Mouse (Mus musculus): Measurements from ENCODE around the gene Sned1. TPM values are rescaled to one million over a fixed set of nuclear protein-coding genes. Genes with fewer than 3 reads are reported as not detected.

Sned1 gene
- total RNA-seq (2023) = 10 to 100 TPM in 1 of 2 experiments, 1 to 10 TPM in 1; 9.2 to 12.2 TPM

DNA sequence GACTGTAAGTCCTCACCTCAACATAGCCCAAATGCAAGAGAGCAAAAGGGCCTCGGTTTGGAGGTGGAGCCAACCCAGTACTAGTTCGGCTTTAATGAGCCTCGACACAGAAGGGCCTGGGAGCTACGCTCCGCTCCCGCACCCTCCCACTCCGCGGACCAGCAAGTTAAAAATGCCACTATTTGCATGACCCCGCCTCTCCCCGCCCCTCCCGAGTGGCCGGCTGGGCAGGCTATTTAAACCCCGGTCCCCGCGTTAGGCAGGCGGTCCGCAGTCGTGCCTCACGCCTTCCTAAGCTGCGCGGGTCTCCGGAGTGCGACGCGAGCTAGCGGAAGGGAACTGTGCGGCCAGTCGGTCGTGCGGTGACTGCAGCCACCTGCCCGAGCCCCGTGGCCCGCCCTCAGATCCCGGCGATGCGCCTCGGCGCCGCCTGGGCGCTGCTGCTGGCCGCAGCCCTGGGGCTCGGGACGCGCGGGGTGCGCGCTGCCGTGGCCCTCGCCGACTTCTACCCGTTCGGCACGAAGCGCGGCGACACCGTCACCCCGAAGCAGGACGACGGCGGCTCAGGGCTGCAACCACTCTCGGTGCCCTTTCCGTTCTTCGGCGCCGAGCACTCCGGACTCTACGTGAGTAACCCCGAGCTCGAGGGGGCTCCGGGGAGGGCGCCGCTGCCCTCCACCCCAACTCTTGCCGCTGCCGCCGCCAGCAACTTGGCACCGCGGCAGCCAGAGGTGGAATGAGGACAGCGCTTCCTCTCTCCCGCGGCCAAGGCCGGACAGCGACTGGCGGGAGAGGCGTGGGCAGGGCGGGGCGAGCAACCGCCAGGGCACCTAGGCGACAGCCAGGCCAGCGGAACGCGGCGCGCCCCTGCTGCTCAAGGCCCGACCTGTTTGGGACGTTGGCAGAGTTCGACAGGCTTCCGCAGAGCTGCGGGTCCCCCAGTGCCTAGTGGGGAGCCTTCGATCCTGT, at the start of gene Sned1:
Sned1 (plus strand) TSS at position 266 of the 969 bp plus-strand sequence.

DNA sequence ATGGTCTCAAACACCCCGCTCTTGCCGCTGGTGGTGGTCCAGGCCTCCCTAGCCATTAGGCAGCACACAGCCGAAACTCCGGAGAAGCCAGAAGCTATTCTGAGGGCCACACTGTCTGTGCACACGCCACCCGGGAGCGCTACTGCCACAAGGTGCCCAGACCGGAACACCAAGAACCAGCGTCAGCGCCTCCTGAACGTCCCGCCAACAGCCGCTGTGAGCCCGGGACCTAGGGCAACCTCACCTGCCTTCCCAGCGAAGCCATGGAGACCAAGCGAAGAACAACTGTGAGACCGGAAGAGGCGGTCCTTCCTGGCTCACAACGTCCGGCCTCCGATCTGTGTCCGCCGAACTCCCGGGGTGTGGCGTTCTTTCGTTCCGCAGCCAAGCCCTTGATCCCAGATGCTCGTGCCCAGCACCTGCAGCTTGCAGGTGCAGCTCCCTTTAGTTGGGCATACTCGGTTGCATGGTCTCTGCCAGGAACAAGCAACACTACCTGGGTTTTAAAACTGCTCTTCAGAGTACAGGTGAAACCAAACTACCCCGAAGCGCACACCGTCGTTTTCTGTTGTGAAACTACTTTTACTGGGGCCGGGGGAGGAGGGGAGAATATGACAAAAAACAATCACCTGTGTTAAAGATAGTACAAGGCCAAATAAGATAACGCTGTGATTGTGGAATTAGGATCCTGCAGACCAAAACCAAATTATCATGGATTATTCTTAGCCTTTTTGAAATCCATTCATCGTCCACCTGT, 70.1 kb downstream of the Sned1 start, which contains the start of gene Mterf4:
Mterf4 (minus strand) TSS at position 335 of the 757 bp plus-strand sequence.

GRCm38 (mm10) chr1:93342648-93343503, 107.2 kb downstream of the Sned1 start, which contains the start of the genes Ppp1r7 and Pask:
TSS of gene Ppp1r7 (plus strand) at chr1:93342854.
TSS of gene Pask (minus strand) at chr1:93343482.

Other genes with a start within 250 kb of the Sned1 start
- under 1 TPM in 1 of 2 experiments, not detected in 1; 0.76 TPM for gene Aqp12, start 229.5 kb upstream of the Sned1 start, total RNA-seq (2023)
- 1 to 10 TPM; 1.0 to 1.5 TPM for gene Kif1a, start 133.9 kb upstream of the Sned1 start, total RNA-seq (2023)
- gene Agxt, start 100.6 kb upstream of the Sned1 start, total RNA-seq (2023) = not detected
- not detected for gene 2310007B03Rik, start 74.9 kb upstream of the Sned1 start, total RNA-seq (2023)
- gene Crocc2, start 67.1 kb upstream of the Sned1 start, total RNA-seq (2023) = under 1 TPM; 0.21 to 0.27 TPM
- gene Mterf4, start 70.1 kb downstream of the Sned1 start, total RNA-seq (2023) = 1 to 10 TPM; 5.8 to 8.0 TPM
- gene Ppp1r7, start 107.0 kb downstream of the Sned1 start, total RNA-seq (2023) = 10 to 100 TPM; 14.2 to 14.3 TPM
- gene Pask, start 107.6 kb downstream of the Sned1 start, total RNA-seq (2023) = 1 to 10 TPM in 1 of 2 experiments, under 1 TPM in 1; 0.64 to 2.0 TPM
- gene Ano7, start 138.1 kb downstream of the Sned1 start, total RNA-seq (2023) = not detected
- gene Hdlbp, start 243.0 kb downstream of the Sned1 start, total RNA-seq (2023) = 100 to 1,000 TPM; 182 to 208 TPM

Measured in monocyte, adult 59 days (primary cell).